Mouse (Mus musculus) C2C12 (cell line): ENCODE data around the gene Lyrm4. TPM values are rescaled to one million over a fixed set of nuclear protein-coding genes. Genes with fewer than 3 reads are reported as not detected.

Experiments
- H3K27me3 ChIP-seq: one replicate; pipeline ENCODE4 v1.6.1; 2011; ENCODE audit not compliant: control insufficient read depth, insufficient read depth, insufficient read length
- H3K36me3 ChIP-seq: one replicate; pipeline ENCODE4 v1.6.1; 2011; ENCODE audit not compliant: control insufficient read depth, insufficient read depth
- H3K4me3 ChIP-seq: one replicate; pipeline ENCODE4 v1.5.1; 2011; ENCODE audit warnings: mild to moderate bottlenecking, control low read depth; ENCODE audit not compliant: poor library complexity, insufficient read depth, severe bottlenecking
- H3K79me2 ChIP-seq: one replicate; pipeline ENCODE4 v1.6.1; 2011; ENCODE audit not compliant: control insufficient read depth, insufficient read depth
- H3K79me3 ChIP-seq: one replicate; pipeline ENCODE4 v1.6.1; 2011; ENCODE audit warnings: low read depth, control low read depth
- H3ac ChIP-seq: one replicate; pipeline ENCODE3; 2011; ENCODE audit warnings: low read depth; ENCODE audit not compliant: control insufficient read depth, insufficient read length
- CEBPB ChIP-seq: IDR thresholded peaks from one replicate; pipeline ENCODE4 v1.6.1; 2011; ENCODE audit warnings: low read depth, mild to moderate bottlenecking, control low read depth, moderate library complexity
- CTCF ChIP-seq: IDR thresholded peaks from one replicate; pipeline ENCODE4 v1.5.1; 2011; ENCODE audit not compliant: control insufficient read depth, insufficient read depth, insufficient read length
- FOSL1 ChIP-seq: IDR thresholded peaks from one replicate; pipeline ENCODE4 v1.8.0; 2011; ENCODE audit warnings: mild to moderate bottlenecking, low read length; ENCODE audit not compliant: poor library complexity, insufficient read depth, severe bottlenecking
- MAX ChIP-seq: IDR thresholded peaks from one replicate; pipeline ENCODE4 v1.6.1; 2011; ENCODE audit warnings: mild to moderate bottlenecking, control low read depth
- MYOD1 ChIP-seq: IDR thresholded peaks from one replicate; pipeline ENCODE4 v1.6.1; 2011; ENCODE audit warnings: low read depth; ENCODE audit not compliant: control insufficient read depth, insufficient read length
- MYOG ChIP-seq: IDR thresholded peaks from one replicate; pipeline ENCODE4 v1.6.1; 2011; ENCODE audit not compliant: control insufficient read depth, insufficient read length; ENCODE audit errors: extremely low read depth
- USF1 ChIP-seq: IDR thresholded peaks from one replicate; pipeline ENCODE4 v1.6.1; 2011; ENCODE audit warnings: low read depth, mild to moderate bottlenecking, control low read depth, moderate library complexity
- polyA plus RNA-seq: library from polyadenylated mRNA; unstranded; fragments of >200 nt; fragmentation: generic; extraction: Trizol; gene quantifications from one replicate; pipeline ENCODE4 v1.2.1, GENCODE M21; 2012; ENCODE audit warnings: missing spikeins

Gene Lyrm4
- polyA plus RNA-seq, 1 experiment, result 9.3 TPM

GRCm38 (mm10) chr13:36131992-36132649 lies 14.8 kb upstream of the Lyrm4 start:
- Histone ChIP-seq H3K79me2 (no peaks in the 10 kb centered on the region), H3K79me3 (no peaks in the 10 kb centered on the region), H3K4me3 (no peak overlapping the region), H3K36me3 (no peaks in the 10 kb centered on the region), H3ac (no peak overlapping the region), H3K27me3 (no peaks in the 10 kb centered on the region)
- TF ChIP-seq MAX (no peak), CTCF (no peak), MYOD1 (no peak), CEBPB (no peak), MYOG (no peak)

DNA sequence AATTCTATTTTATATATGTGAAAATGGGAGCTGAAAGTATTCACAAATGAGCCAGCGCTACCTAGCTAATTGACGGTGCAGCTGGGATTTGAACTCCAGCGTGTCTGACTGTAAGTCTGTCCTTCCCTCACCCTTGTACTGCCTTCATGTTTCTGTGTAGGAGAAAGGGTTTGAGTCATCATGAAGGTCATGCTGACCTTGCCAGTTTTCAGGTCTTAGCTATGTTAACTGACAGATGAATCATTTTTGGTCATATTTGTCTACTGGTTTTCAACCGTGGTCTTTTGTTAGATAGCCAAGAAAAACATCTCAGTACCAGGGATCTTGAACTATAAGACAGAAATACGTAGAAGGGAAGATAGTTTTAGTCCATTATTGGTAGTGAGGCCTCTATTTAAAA lies 14.1 kb upstream of the Lyrm4 start:
- Histone ChIP-seq H3K79me2 (no peaks in the 10 kb centered on the region), H3K4me3 (no peak overlapping the region), H3K36me3 (no peaks in the 10 kb centered on the region), H3K27me3 (no peaks in the 10 kb centered on the region), H3ac (no peak overlapping the region), H3K79me3 (peaks cover 1% of the 10 kb centered on the region)
- TF ChIP-seq MYOD1 (no peak), CTCF (no peak), CEBPB (no peak), MYOG (no peak), USF1 (no peak), FOSL1 (no peak), MAX (no peak)

DNA sequence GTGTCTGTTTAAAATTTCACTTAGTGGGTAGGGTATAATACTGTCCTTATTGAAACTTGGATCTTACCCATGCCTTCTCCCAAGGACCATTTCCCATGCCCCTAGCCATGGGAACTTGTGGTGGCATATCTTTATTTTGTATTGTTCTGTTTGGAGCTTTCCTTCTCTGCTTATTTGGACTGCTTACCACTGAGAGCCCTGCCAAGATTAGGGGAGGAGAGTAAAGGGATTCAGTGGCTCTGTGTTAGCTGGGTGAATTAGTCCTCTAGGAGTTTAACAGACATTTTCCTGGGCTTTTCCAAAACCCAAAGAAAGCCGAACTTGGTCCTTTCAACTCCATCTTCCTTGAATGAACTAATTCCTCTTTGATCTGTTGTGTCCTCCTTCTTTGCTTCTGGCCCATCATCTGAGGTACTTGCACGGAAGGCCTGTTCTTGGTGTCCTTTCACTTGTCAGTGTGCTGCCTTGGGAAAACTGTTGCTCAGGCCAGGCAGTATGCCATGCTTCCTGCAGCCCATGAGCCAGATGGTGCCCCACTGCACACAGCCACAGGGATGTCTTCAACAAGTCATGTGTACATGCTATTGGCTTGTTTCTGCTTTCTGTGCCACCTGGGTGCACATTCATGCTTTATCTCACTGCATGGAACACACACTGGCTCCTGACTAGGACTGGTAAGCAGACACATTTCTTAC lies 12.2 kb upstream of the Lyrm4 start:
- Histone ChIP-seq H3ac (no peak overlapping the region), H3K36me3 (no peaks in the 10 kb centered on the region), H3K79me3 (peaks cover 1% of the 10 kb centered on the region), H3K79me2 (peaks cover 4% of the 10 kb centered on the region), H3K27me3 (no peaks in the 10 kb centered on the region), H3K4me3 (no peak overlapping the region)
- no peak for TF ChIP-seq MAX
- no peak for TF ChIP-seq CTCF
- no peak for TF ChIP-seq FOSL1
- no peak for TF ChIP-seq MYOD1
- no peak for TF ChIP-seq CEBPB
- TF ChIP-seq MYOG, result no peak
- TF ChIP-seq USF1, result no peak

DNA sequence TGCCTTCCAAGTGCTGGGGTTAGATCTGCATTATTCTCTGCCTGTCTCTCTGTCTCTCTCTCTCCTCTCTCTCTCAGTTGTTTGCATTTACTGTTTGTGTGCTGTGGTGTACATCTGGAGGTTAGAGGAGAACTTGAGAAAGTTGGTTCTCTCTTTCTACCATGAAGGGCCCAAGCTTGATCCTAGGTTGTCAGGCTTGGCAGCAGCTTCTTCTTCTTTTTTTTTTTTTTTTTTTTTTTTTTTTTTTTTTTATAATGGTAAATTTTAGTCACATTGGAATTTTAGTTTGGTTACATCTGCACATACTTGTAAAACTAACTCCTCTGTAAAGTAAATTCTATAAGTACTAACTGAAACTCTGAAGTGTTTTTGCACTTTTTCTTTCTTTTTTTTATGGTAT lies 3.3 kb upstream of the Lyrm4 start:
- no peak for TF ChIP-seq MAX
- no peak for TF ChIP-seq USF1
- no peak for TF ChIP-seq MYOD1
- TF ChIP-seq FOSL1, result no peak
- TF ChIP-seq MYOG, result no peak
- no peak for TF ChIP-seq CEBPB
- TF ChIP-seq CTCF, result no peak
- Histone ChIP-seq H3K79me2 (peaks cover 59% of the 10 kb centered on the region), H3K79me3 (peaks cover 15% of the 10 kb centered on the region), H3ac (no peak overlapping the region), H3K27me3 (no peaks in the 10 kb centered on the region), H3K4me3 (no peak overlapping the region), H3K36me3 (no peaks in the 10 kb centered on the region)

GRCm38 (mm10) chr13:36119684-36120083 lies 2.4 kb upstream of the Lyrm4 start:
- Histone ChIP-seq H3K79me2 (peaks cover 55% of the 10 kb centered on the region), H3ac (no peak overlapping the region), H3K79me3 (peaks cover 16% of the 10 kb centered on the region), H3K4me3 (no peak overlapping the region), H3K36me3 (no peaks in the 10 kb centered on the region), H3K27me3 (no peaks in the 10 kb centered on the region)
- TF ChIP-seq CEBPB, result no peak
- TF ChIP-seq MYOD1, result no peak
- TF ChIP-seq CTCF, result no peak
- TF ChIP-seq USF1, result no peak
- no peak for TF ChIP-seq MAX
- TF ChIP-seq MYOG, result no peak
- TF ChIP-seq FOSL1, result no peak
